Comparison of ENCODE assay signal across 10 mouse cellular contexts in genomic region chr11:72487739-72488138, GRCm38 (mm10). TPM values are rescaled to one million over a fixed set of nuclear protein-coding genes. Genes with fewer than 3 reads are reported as not detected.
DNase-seq lines count a peak whose midpoint lies in the region; ATAC-seq and TF ChIP-seq lines count a peak whose summit lies in the region.
"Had no signal": no experiment of that assay in that cellular context is flagged by ENCODE, and none has a peak within 500 bp of the region (broad histone marks: within the 10 kb centered on the region; RNA-seq: fewer than 3 reads in every experiment).

No protein-coding gene starts in this region.

- TF ChIP-seq POLR2A in heart, adult 2 months (IDR thresholded peaks at IDR 0.05; ENCODE audit: insufficient read depth, low read depth, low read length), result no peak

- intact Hi-C loops in heart, adult 2 months (cut with DNase I), result loop anchor here (2.0 to 5.0 kb wide), 2 partner anchors 29 to 40 kb away; no protein-coding TSS in a partner anchor
- intact Hi-C loops in heart, postnatal 36 days (cut with DNase I), result loop anchor here (2.0 kb wide), 3 partner anchors 17 to 47 kb away; partner anchors contain the start of gene Mybbp1a

- H3K9me3 ChIP-seq in neural tube, embryonic 11.5 days (ENCODE audit: control insufficient read depth, low read length), result no peaks in the 10 kb centered on the region
- no peaks in the 10 kb centered on the region for H3K9me3 ChIP-seq in liver, postnatal 0 days (ENCODE audit: low read length)

- peak overlapping the region; percentile 54; the same call in 1 of the 2 replicates for H3K27ac ChIP-seq in heart, adult 2 months
- no peak overlapping the region for H3K27ac ChIP-seq in neural tube, embryonic 11.5 days (ENCODE audit: low read depth, low read length)
- no peak overlapping the region for H3K27ac ChIP-seq in liver, postnatal 0 days (ENCODE audit: low read depth)

- no peak for DNase-seq in heart, adult 2 months
- no peak for DNase-seq in heart, postnatal 36 days
- no peak for DNase-seq in neural tube, embryonic 11.5 days (ENCODE audit: low spot score)
- DNase-seq in neural tube, embryonic 10.5 days (ENCODE audit: extremely low spot score, low spot score), result no peak
- DNase-seq in liver, postnatal 0 days, result no peak
- no peak for DNase-seq in Muller cell, postnatal 12 days (ENCODE audit: inconsistent ontology term)
- no peak for DNase-seq in T-cell, adult 2 months (ENCODE audit: low spot score)
- no peak for DNase-seq in kidney, adult 9 months
- DNase-seq: cerebellum, postnatal 25 days had no signal

- H3K4me2 ChIP-seq in neural tube, embryonic 11.5 days (ENCODE audit: low read depth), result peak overlapping the region; percentile 88
- H3K4me2 ChIP-seq in liver, postnatal 0 days (ENCODE audit: low read depth, low read length), result peak overlapping the region; percentile 93; the same call in 1 of the 2 replicates

- H3K79me2 ChIP-seq in heart, adult 2 months (replicated peaks; ENCODE audit: control insufficient read depth, insufficient read depth, low read length), result no peaks in the 10 kb centered on the region

- no peak overlapping the region for H3K9ac ChIP-seq in heart, adult 2 months (ENCODE audit: low read depth, low read length)
- peak overlapping the region; percentile 76; the same call in 1 of the 2 replicates for H3K9ac ChIP-seq in neural tube, embryonic 11.5 days (ENCODE audit: low read length)
- no peak overlapping the region for H3K9ac ChIP-seq in liver, postnatal 0 days (replicated peaks)

- 0 out of 2 replicates have a peak overlapping the region, but pooled peaks have one; percentile 5 for H3K4me3 ChIP-seq in heart, adult 2 months
- H3K4me3 ChIP-seq in neural tube, embryonic 11.5 days (ENCODE audit: low read depth, low read length), result peak overlapping the region; percentile 68
- no peak overlapping the region for H3K4me3 ChIP-seq in liver, postnatal 0 days (ENCODE audit: low read depth, low read length)

- H3K36me3 ChIP-seq in heart, adult 2 months (ENCODE audit: control insufficient read depth, insufficient read depth, low read length), result no peaks in the 10 kb centered on the region
- H3K36me3 ChIP-seq in neural tube, embryonic 11.5 days (ENCODE audit: control insufficient read depth, insufficient read depth, low read length), result no peaks in the 10 kb centered on the region
- H3K36me3 ChIP-seq in liver, postnatal 0 days (replicated peaks; ENCODE audit: insufficient read depth, low read length), result no peaks in the 10 kb centered on the region

- TF ChIP-seq EP300 in heart, adult 2 months (IDR thresholded peaks at IDR 0.05; ENCODE audit: insufficient read depth, low read depth, low read length), result no peak
- TF ChIP-seq EP300 in liver, postnatal 0 days (IDR thresholded peaks at IDR 0.05; ENCODE audit: low read depth), result no peak

- no peak for ATAC-seq in neural tube, embryonic 11.5 days (ENCODE audit: insufficient read depth, low FRiP score, low TSS enrichment)
- no peak for ATAC-seq in liver, postnatal 0 days

- no peak for TF ChIP-seq CTCF in heart, adult 2 months (IDR thresholded peaks at IDR 0.05)
- no peak for TF ChIP-seq CTCF in liver, postnatal 0 days (IDR thresholded peaks at IDR 0.05; ENCODE audit: low read depth)

- H3K4me1 ChIP-seq in heart, adult 2 months (ENCODE audit: control insufficient read depth, insufficient read depth, low read length), result peaks cover 7% of the 10 kb centered on the region
- no peaks in the 10 kb centered on the region; the same call in 1 of the 2 replicates for H3K4me1 ChIP-seq in neural tube, embryonic 11.5 days (ENCODE audit: control insufficient read depth, insufficient read depth, low read length)
- H3K4me1 ChIP-seq in liver, postnatal 0 days (ENCODE audit: insufficient read depth), result peaks cover 30% of the 10 kb centered on the region

- no peaks in the 10 kb centered on the region for H3K27me3 ChIP-seq in heart, adult 2 months (ENCODE audit: control insufficient read depth, insufficient read depth, low read length)
- peaks cover 19% of the 10 kb centered on the region for H3K27me3 ChIP-seq in neural tube, embryonic 11.5 days (ENCODE audit: control insufficient read depth, insufficient read depth, low read length)
- peaks cover 21% of the 10 kb centered on the region for H3K27me3 ChIP-seq in liver, postnatal 0 days (ENCODE audit: insufficient read depth, low read length)

- WGBS in heart, adult 2 months, result 87% methylated on average over 2 of the region's 2 CpGs
- 86% methylated on average over 2 of the region's 2 CpGs for WGBS in neural tube, embryonic 11.5 days
- 61% methylated on average over 2 of the region's 2 CpGs for WGBS in liver, postnatal 0 days (ENCODE audit: insufficient replicate concordance)

RNA-seq across cellular contexts. Expression of gene Spns2, which starts 2.0 kb away (rescaled TPM):
- 1 to 10 TPM; 6.1 to 7.9 TPM for total RNA-seq in heart, adult 2 months (2021)
- polyA plus RNA-seq in heart, adult 2 months (2012; rRNA removed), result 13.8 and 18.1 TPM in 2 replicates
- total RNA-seq in heart, postnatal 36 days (2021), result 10 to 100 TPM in 1 of 2 experiments, 1 to 10 TPM in 1; 9.7 to 11.0 TPM
- 7.1 and 7.7 TPM in 2 replicates for polyA plus RNA-seq in neural tube, embryonic 11.5 days (2014; fragmentation: Nextera tagmentation; extraction: Ambion mirVana)
- 4.1 and 4.9 TPM in 2 replicates for polyA plus RNA-seq in liver, postnatal 0 days (2015; fragmentation: Nextera tagmentation; extraction: Ambion mirVana)

RNA-seq across cellular contexts. Expression of gene Mybbp1a, which starts 46.6 kb away (rescaled TPM):
- 10 to 100 TPM; 42.7 to 46.1 TPM for total RNA-seq in heart, adult 2 months (2021)
- 21.8 and 30.6 TPM in 2 replicates for polyA plus RNA-seq in heart, adult 2 months (2012; rRNA removed)
- total RNA-seq in heart, postnatal 36 days (2021), result 10 to 100 TPM; 45.9 to 46.8 TPM
- 145 and 146 TPM in 2 replicates for polyA plus RNA-seq in neural tube, embryonic 11.5 days (2014; fragmentation: Nextera tagmentation; extraction: Ambion mirVana)
- polyA plus RNA-seq in liver, postnatal 0 days (2015; fragmentation: Nextera tagmentation; extraction: Ambion mirVana), result 40.2 and 44.5 TPM in 2 replicates

RNA-seq across cellular contexts. Expression of gene Ggt6, which starts 52.4 kb away (rescaled TPM):
- total RNA-seq in heart, adult 2 months (2021), result not detected
- 0.20 TPM in 1 of 2 replicates, not detected in the other for polyA plus RNA-seq in heart, adult 2 months (2012; rRNA removed)
- total RNA-seq in heart, postnatal 36 days (2021), result not detected
- not detected in 2 replicates for polyA plus RNA-seq in neural tube, embryonic 11.5 days (2014; fragmentation: Nextera tagmentation; extraction: Ambion mirVana)
- polyA plus RNA-seq in liver, postnatal 0 days (2015; fragmentation: Nextera tagmentation; extraction: Ambion mirVana), result 0.79 and 1.2 TPM in 2 replicates
- total RNA-seq: megakaryocyte progenitor cell, adult 5-6 weeks had no signal
